Mouse (Mus musculus): Measurements from ENCODE around the gene Cnn3. TPM values are rescaled to one million over a fixed set of nuclear protein-coding genes. Genes with fewer than 3 reads are reported as not detected.

Gene Cnn3
- 567 and 699 TPM in 2 replicates for polyA plus RNA-seq (2014; fragmentation: Nextera tagmentation; extraction: Ambion mirVana)

DNA sequence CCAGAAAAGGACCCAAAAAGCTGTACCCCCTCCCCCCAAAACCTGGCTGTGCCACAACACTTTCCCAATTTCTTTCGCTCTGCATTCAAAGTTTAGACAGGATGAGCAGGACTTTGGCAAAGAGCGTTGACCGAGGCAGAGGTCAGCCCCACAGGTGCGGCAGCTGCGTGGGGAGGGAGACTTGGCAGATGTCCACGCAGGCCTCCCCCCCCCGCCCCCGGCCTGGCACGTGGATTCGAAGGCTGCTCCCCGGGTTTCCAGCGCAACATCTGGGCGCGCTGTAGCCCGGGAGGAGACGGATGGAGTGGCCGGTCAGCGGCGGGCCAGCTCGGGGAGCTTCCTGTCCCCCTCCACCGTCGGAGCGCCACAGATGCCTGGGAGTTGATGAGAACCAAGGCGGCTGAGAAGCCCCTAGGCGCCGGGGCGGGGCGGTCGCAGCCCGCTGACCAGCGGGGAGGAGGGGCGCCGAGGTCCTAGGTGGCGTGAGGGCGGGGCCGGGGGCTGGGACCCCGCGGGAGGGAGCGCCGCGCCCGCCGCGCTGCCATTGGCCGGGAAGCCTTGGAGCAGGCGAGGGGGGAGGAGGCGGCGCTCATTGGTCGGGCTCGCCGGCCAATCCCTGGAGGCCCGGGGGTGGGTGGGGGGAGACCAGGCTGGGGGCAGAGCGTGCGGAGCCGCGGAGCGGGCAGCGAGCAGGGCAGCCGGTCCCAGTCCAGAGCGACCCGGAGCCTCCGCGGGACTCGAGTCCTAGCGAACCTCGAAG is at the start of gene Cnn3:
Gene Cnn3 (plus strand): TSS at position 637 of the 760 bp plus-strand sequence.
- Histone ChIP-seq H3K36me3 (ENCODE audit: control insufficient read depth, insufficient read depth, low read length) (no peaks in the 10 kb centered on the region), H3K27ac (ENCODE audit: low read depth) (peak within 1 kb of the TSS; percentile 99), H3K4me2 (ENCODE audit: low read length) (peak within 1 kb of the TSS; percentile 85), H3K9me3 (ENCODE audit: control insufficient read depth, low read length) (no peaks in the 10 kb centered on the region), H3K4me1 (replicated peaks; ENCODE audit: control insufficient read depth, insufficient read depth, low read length) (peaks cover 33% of the 10 kb centered on the region), H3K9ac (ENCODE audit: low read length) (peak within 1 kb of the TSS; percentile 98), H3K4me3 (ENCODE audit: low read depth, low read length) (peak within 1 kb of the TSS; percentile 92), H3K27me3 (replicated peaks; ENCODE audit: control insufficient read depth, insufficient read depth, low read length) (no peaks in the 10 kb centered on the region)
- ATAC-seq (replicated peaks; ENCODE audit: low FRiP score, low TSS enrichment, low read depth): peak; percentile 93
- 1% methylated on average over 64 of the region's 66 CpGs for WGBS
- DNase-seq (ENCODE audit: low spot score): no peak

DNA sequence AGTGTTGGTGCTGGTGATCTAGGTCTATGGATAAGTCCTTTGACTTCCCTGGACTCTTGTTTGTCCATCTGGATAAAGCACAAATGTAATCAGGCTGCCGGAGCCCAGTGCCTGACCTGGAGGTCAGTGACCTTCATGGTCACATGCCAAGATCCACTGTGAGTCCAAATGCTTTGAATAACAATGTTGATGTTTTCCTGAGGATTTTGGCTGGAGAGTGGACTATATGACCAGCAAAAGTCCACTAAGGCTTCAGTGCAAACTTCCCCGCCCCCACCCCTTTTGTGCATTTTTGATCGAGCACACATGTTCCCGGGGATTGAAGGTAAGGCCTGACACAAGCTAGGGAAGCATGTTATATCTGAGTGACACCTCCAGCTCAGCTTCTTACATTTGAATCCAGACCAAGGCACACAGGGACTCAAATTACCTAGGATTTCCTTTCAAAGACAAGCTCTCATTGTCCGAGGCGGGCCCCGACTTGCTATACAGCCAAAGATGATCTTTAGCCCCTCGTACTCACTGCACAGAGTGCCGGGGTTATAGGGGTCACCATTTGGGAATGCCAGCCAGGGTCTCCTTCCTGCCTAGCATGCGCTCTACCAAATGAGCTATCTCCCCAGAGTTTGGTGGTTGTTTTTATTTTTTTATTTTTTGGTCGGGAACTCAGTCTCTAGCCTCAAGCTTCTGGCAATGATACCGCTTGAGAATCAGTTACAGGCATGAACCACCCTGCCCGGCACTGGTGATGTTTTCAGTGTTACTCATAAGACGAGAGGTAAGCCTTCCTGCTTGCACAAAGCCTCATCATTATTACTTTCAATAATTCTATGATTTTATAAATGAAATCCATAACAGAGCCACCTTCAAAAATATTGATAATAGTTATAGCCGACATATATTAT is 47.3 kb upstream of the Cnn3 start:
- no peak for ATAC-seq (replicated peaks; ENCODE audit: low FRiP score, low TSS enrichment, low read depth)
- 67% methylated on average over 15 of the region's 15 CpGs for WGBS
- H3K4me2 ChIP-seq (ENCODE audit: low read length): no peak overlapping the region
- no peak overlapping the region for H3K4me3 ChIP-seq (ENCODE audit: low read depth, low read length)
- H3K9ac ChIP-seq (ENCODE audit: low read length): no peak overlapping the region
- H3K4me1 ChIP-seq (replicated peaks; ENCODE audit: control insufficient read depth, insufficient read depth, low read length): 0 out of 2 replicates have a peak, but pooled peaks cover 1% of the 10 kb centered on the region
- no peak overlapping the region for H3K27ac ChIP-seq (ENCODE audit: low read depth)
- H3K27me3 ChIP-seq (replicated peaks; ENCODE audit: control insufficient read depth, insufficient read depth, low read length): no peaks in the 10 kb centered on the region
- no peak for DNase-seq (ENCODE audit: low spot score)
- H3K9me3 ChIP-seq (ENCODE audit: control insufficient read depth, low read length): no peaks in the 10 kb centered on the region
- H3K36me3 ChIP-seq (ENCODE audit: control insufficient read depth, insufficient read depth, low read length): no peaks in the 10 kb centered on the region

GRCm38 (mm10) chr3:121379699-121380098 is 46.6 kb upstream of the Cnn3 start:
- H3K4me3 ChIP-seq (ENCODE audit: low read depth, low read length): no peak overlapping the region
- DNase-seq (ENCODE audit: low spot score) (no peak), ATAC-seq (replicated peaks; ENCODE audit: low FRiP score, low TSS enrichment, low read depth) (no peak)
- WGBS: 80% methylated on average over 5 of the region's 5 CpGs
- H3K36me3 ChIP-seq (ENCODE audit: control insufficient read depth, insufficient read depth, low read length): no peaks in the 10 kb centered on the region
- H3K9me3 ChIP-seq (ENCODE audit: control insufficient read depth, low read length): no peaks in the 10 kb centered on the region
- no peaks in the 10 kb centered on the region for H3K4me1 ChIP-seq (replicated peaks; ENCODE audit: control insufficient read depth, insufficient read depth, low read length)
- no peak overlapping the region for H3K27ac ChIP-seq (ENCODE audit: low read depth)
- no peaks in the 10 kb centered on the region for H3K27me3 ChIP-seq (replicated peaks; ENCODE audit: control insufficient read depth, insufficient read depth, low read length)
- H3K9ac ChIP-seq (ENCODE audit: low read length): no peak overlapping the region
- H3K4me2 ChIP-seq (ENCODE audit: low read length): no peak overlapping the region

GRCm38 (mm10) chr3:121387471-121388009 is 38.8 kb upstream of the Cnn3 start:
- DNase-seq (ENCODE audit: low spot score): no peak
- Histone ChIP-seq H3K4me2 (ENCODE audit: low read length) (no peak overlapping the region), H3K27ac (ENCODE audit: low read depth) (no peak overlapping the region), H3K4me1 (replicated peaks; ENCODE audit: control insufficient read depth, insufficient read depth, low read length) (peaks cover 11% of the 10 kb centered on the region; the same call in 1 of the 2 replicates), H3K9ac (ENCODE audit: low read length) (no peak overlapping the region), H3K9me3 (ENCODE audit: control insufficient read depth, low read length) (no peaks in the 10 kb centered on the region), H3K27me3 (replicated peaks; ENCODE audit: control insufficient read depth, insufficient read depth, low read length) (no peaks in the 10 kb centered on the region), H3K4me3 (ENCODE audit: low read depth, low read length) (no peak overlapping the region), H3K36me3 (ENCODE audit: control insufficient read depth, insufficient read depth, low read length) (no peaks in the 10 kb centered on the region)
- no peak for ATAC-seq (replicated peaks; ENCODE audit: low FRiP score, low TSS enrichment, low read depth)
- WGBS: 82% methylated on average over 3 of the region's 3 CpGs

DNA sequence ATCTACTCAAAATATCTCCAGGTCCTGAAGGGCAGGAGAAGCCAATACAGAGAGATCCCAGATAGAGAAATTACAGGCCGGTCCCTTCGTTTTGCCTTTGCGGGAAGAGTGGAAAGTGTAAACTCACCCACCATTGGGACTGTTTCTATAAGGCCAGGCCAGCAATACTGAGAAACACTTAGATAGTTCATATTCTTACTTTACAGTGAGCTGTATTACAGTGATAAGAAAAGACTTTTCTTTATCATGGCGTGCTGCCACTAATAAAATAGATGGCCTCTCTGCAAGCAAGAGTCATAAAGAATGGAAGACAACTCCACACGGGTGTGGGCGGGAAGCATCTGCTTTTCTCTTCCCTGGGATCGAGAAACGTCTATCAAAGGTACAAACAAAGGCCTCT is 36.9 kb upstream of the Cnn3 start:
- Histone ChIP-seq H3K9me3 (ENCODE audit: control insufficient read depth, low read length) (no peaks in the 10 kb centered on the region), H3K36me3 (ENCODE audit: control insufficient read depth, insufficient read depth, low read length) (no peaks in the 10 kb centered on the region), H3K9ac (ENCODE audit: low read length) (no peak overlapping the region), H3K4me1 (replicated peaks; ENCODE audit: control insufficient read depth, insufficient read depth, low read length) (peaks cover 11% of the 10 kb centered on the region; the same call in 1 of the 2 replicates), H3K27ac (ENCODE audit: low read depth) (peak overlapping the region; percentile 29), H3K4me2 (ENCODE audit: low read length) (no peak overlapping the region), H3K4me3 (ENCODE audit: low read depth, low read length) (no peak overlapping the region), H3K27me3 (replicated peaks; ENCODE audit: control insufficient read depth, insufficient read depth, low read length) (no peaks in the 10 kb centered on the region)
- ATAC-seq (replicated peaks; ENCODE audit: low FRiP score, low TSS enrichment, low read depth) (no peak), DNase-seq (ENCODE audit: low spot score) (no peak)
- WGBS: 45% methylated on average over 8 of the region's 8 CpGs

DNA sequence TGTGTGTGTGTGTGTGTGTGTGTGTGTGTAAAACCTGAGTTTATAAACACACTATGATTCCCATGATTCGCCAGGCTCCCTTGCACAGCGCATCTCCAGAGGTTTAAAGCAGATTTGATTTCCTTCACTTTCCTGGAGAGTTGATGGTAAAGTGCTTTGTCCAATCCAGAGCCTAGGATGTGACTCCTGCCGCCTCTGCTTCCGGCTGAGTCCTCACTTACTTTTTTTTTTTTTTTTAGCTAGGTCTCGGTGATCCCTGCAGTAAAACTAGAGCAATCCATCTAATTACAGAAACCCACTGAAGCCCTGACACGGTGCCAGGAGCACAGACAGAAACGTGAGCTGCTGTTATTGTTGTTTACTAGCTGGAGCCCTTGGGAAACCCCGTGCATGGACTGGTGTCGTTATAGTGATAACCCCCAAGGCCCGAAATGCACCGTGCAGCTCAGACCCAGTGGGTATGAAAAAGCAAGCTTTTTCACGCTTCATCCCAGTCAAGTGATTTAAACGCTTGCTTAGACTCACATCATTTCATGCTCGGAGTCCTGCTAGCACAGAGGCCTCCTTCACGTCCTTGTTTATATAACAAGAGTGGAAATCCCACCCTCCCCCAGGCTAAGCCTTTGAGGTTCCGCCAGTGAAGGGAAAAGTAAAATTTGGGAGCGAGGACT is 36.3 kb upstream of the Cnn3 start:
- Histone ChIP-seq H3K27ac (ENCODE audit: low read depth) (peak overlapping the region; percentile 29), H3K9ac (ENCODE audit: low read length) (no peak overlapping the region), H3K36me3 (ENCODE audit: control insufficient read depth, insufficient read depth, low read length) (no peaks in the 10 kb centered on the region), H3K4me2 (ENCODE audit: low read length) (peak overlapping the region; percentile 20), H3K9me3 (ENCODE audit: control insufficient read depth, low read length) (no peaks in the 10 kb centered on the region), H3K27me3 (replicated peaks; ENCODE audit: control insufficient read depth, insufficient read depth, low read length) (no peaks in the 10 kb centered on the region), H3K4me3 (ENCODE audit: low read depth, low read length) (no peak overlapping the region), H3K4me1 (replicated peaks; ENCODE audit: control insufficient read depth, insufficient read depth, low read length) (peaks cover 11% of the 10 kb centered on the region; the same call in 1 of the 2 replicates)
- ATAC-seq (replicated peaks; ENCODE audit: low FRiP score, low TSS enrichment, low read depth) (peak; percentile 67), DNase-seq (ENCODE audit: low spot score) (peak; percentile 73)
- WGBS: 12% methylated on average over 17 of the region's 17 CpGs

DNA sequence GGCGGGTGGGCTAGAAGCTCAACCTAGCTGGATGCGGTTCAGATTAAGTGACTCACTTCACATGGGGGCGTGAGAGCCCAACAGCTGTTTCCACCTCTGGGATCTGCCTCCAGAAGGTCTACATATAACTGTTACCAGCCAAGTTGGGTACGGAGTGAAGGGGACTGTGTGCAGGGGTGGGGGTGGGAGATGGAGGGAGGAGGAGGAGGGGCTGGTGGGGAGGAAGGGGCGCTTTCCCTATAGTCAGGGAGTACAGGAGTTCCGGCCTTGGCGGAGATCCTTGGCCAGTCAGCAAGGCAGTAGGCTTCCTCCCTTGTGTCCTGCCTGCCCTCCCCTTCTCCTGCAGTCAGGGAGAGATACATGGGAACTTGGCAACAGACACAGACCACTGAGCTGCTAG is 35.6 kb upstream of the Cnn3 start:
- no peaks in the 10 kb centered on the region for H3K9me3 ChIP-seq (ENCODE audit: control insufficient read depth, low read length)
- peak; percentile 33; the same call in 1 of the 2 replicates for ATAC-seq (replicated peaks; ENCODE audit: low FRiP score, low TSS enrichment, low read depth)
- H3K27me3 ChIP-seq (replicated peaks; ENCODE audit: control insufficient read depth, insufficient read depth, low read length): no peaks in the 10 kb centered on the region
- H3K4me2 ChIP-seq (ENCODE audit: low read length): peak overlapping the region; percentile 20
- no peaks in the 10 kb centered on the region for H3K36me3 ChIP-seq (ENCODE audit: control insufficient read depth, insufficient read depth, low read length)
- no peak overlapping the region for H3K4me3 ChIP-seq (ENCODE audit: low read depth, low read length)
- peaks cover 14% of the 10 kb centered on the region; the same call in 1 of the 2 replicates for H3K4me1 ChIP-seq (replicated peaks; ENCODE audit: control insufficient read depth, insufficient read depth, low read length)
- peak overlapping the region; percentile 29 for H3K27ac ChIP-seq (ENCODE audit: low read depth)
- H3K9ac ChIP-seq (ENCODE audit: low read length): no peak overlapping the region
- no peak for DNase-seq (ENCODE audit: low spot score)
- 26% methylated on average over 7 of the region's 7 CpGs for WGBS

Data from intestine, embryonic 14.5 days (tissue).